Mouse (Mus musculus) heart, postnatal 36 days (tissue): ENCODE measurements around the gene Cdk12. TPM values are rescaled to one million over a fixed set of nuclear protein-coding genes. Genes with fewer than 3 reads are reported as not detected.
A peak's percentile ranks its signal among the peaks of the same experiment; 100 is the strongest.

Experiments used
- DNase-seq, 2 experiments: peaks; one replicate each; pipeline ENCODE4 v3.0.0; 2021 to 2022
- intact Hi-C: fragments of 180-260 bp; cut with DNase I; formaldehyde crosslinking; loops from one replicate; pipeline ENCODE4 v1.15.1; 2025
- total RNA-seq, 2 experiments: library from RNA; stranded (reverse); gene quantifications; 2 replicates each; pipeline ENCODE4 v1.2.3; 2021

Cdk12 gene
- total RNA-seq, 2 experiments from 2014 or later: 22.5 to 25.2 TPM

DNA sequence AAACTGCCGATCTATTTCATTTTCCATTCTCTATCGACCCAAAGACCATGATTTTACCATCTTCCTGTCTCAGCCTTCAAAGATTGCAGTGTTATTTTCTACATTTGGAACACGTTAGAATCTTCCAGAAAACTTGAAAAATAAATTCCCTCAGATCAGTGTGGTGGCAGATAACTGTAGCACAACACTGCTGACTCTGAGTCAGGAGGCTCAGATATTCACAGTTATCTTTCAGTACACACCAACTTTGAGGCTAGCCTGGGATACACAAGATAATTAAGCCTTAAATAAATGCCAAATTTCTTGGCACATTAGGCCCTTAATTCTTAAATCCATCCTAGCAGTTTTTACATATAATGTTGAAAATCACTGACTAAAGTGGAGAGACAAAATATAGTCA lies 41.6 kb downstream of the Cdk12 start:
- intact Hi-C loops: no loop called here
- DNase-seq: no peak

DNA sequence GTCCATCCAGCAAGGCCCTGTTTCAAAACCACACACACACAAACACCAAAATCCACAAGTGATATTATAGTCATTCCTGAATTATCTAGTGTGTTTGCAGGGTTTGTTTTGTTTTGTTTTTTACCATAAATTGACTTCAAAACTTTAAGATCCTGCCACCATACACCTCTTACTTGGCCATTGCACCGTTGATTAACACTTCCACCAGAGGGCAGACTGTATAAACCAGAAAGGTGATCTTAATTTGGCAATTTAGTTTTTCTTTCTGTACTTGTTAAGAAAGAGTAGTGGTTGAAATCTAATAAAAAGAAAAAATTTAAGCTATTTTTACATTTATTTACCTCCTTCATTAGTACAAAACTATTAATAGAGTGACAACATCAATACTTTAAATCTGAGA lies 44.5 kb downstream of the Cdk12 start:
- no peak for DNase-seq
- intact Hi-C loops: loop anchor here (5.0 kb wide), 1 partner anchor 80 kb away; no protein-coding TSS in a partner anchor

DNA sequence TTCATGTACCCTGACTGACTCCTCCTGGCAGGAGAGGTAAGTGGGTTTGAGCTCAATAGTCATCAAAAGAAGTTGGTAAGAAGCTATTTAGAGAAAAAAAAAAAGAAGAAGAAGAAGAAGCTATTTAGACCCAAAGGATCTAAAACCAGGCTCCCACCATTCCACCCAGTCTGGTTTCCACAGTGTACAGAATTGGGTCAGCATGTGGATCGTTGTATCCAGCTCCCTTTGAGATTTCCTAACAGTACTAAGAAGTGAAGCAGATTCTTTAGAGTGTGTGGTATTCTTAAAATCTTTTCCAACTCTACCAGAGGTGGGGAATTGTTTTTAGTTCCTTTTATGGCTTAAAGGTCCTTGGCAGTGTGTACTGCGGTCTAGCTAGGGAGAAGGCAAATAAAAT lies 50.9 kb downstream of the Cdk12 start:
- DNase-seq: no peak
- intact Hi-C loops: no loop called here

DNA sequence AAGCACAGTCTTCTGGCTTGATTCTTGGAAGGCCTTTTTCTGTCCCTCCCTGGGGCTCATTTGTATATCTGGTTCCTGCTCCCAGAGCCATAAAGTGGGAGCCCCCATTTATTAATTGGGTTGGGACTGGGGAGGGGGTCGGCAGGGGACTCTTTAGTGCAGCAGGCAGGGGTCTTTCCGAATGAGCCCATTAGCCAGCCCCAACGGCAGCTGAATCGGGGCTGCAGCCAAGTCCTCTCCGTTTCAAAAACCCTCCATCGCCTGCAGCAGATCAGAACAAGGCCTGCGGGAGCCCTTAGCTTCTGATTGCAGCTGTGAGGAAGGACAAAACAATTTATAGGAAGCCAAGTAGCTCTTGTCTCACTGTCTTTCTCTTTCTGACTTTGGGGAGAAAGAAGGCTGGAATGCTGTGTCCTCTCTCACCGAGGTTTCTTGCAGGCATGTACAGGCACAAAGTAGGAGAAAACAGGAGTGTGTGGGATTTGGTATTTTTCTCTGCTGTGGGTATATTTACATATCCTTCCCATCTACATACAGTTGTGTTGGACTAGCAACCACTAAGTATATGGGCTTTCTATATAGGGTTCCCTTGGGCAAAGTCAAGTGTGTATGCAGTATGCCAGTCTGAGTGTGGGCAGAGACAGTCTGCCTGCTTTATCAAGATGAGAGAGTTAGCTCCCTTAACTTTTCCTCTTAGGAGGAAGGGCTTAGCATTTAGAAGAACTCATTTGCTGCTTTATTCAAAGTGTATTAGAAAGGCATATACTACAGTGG lies 58.0 kb downstream of the Cdk12 start:
- no peak for DNase-seq
- intact Hi-C loops: no loop called here

DNA sequence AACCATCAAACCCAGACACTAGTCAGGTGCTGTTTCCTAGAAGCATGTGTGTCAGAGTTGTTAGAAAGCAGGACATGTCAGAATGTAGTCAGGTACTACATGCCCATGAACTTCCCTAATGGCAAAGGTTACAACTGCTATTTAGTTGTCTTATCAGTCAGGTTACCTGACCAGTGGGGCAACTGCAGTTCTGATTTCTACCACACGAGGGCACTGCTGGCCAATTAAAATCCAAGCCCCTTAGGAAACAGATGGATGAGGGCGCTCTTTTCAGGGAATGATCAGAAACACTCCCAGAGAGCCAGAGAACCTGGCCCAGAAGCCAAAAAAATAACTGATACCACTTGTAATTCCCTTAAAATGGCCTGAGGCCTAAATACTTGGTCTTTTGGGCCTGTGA lies 62.2 kb downstream of the Cdk12 start:
- DNase-seq: peak; percentile 81 to 91

DNA sequence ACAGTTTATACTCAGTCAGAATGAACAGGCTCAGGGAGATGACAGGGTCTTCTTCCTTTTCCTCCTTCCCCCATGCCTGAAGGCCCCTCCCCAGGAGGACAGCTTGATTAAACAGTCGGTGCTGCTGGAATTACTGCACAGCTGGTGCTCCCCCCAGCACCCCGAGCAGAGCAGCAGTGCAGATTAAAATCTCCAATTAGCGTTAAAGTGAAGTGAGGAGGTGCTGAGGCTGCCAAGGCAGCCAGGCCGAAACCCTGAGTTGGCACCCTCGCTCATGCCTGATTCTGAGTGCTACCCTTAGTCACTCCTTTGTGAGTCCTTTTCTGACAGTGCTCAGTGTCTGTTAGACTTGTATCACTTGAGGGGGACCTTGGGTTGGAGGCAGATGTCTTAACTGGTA lies 63.0 kb downstream of the Cdk12 start:
- DNase-seq: no peak
- intact Hi-C loops: loop anchor here (1.0 to 2.0 kb wide), 3 partner anchors 79 to 191 kb away; no protein-coding TSS in a partner anchor

More for the DNA sequence above, 62.2 kb downstream of the Cdk12 start:
- intact Hi-C loops: loop anchor here (1.0 to 2.0 kb wide), 3 partner anchors 80 to 192 kb away; no protein-coding TSS in a partner anchor

DNA sequence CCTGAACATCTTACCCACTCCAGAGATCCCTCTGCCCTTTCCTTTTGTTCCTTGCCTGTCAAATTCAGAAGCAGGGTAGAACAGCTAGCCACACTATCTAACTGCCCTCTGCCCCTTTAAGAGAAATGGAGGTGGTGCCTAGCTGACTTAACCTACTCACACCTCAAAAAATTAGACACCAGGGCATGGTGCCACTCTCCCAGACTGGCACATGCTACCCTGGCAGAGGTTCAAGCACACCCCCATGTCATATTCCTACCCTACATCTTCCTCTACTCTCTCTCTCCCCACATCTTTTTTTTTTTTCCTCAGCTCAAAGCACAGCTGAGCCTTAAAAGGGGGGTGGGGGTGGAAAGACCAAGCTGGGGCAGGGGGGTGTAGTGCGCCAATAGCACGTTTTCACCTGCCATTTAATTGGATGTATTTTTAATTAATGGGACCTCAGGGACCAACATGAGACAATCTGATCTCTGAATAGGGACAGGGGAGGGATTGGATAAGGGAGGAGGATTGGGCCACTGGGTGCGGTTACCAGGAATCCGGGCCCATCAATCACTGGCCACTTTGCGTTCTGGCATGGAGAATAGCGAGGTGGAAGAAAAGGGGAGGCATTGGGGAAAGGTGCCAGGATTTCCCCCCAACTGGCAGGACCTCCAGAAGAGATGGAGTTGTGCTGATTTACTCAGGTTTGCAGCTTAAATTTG lies 64.0 kb downstream of the Cdk12 start:
- intact Hi-C loops: no loop called here

DNA sequence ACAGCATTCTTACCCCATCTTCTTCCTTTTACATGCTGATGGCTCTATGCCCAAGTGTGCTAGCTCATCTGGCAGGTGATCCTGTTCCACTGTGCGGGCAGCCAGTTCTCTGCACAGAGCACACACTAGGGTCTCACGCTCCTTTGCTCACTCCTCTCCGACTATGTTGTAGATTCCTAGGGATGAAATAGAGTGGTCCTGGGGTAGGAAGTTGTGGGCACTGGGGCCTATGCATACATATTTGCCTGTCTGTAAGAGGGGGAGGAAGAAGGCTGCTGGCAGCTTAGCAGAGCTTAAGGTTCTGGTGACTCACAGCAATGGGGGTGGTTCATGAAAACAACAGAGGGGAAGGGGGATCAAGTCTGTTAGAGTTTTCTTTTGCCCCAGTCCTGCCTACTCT lies 67.2 kb downstream of the Cdk12 start:
- intact Hi-C loops: no loop called here
- no peak for DNase-seq

More for the DNA sequence above, 64.0 kb downstream of the Cdk12 start:
- DNase-seq: no peak

DNA sequence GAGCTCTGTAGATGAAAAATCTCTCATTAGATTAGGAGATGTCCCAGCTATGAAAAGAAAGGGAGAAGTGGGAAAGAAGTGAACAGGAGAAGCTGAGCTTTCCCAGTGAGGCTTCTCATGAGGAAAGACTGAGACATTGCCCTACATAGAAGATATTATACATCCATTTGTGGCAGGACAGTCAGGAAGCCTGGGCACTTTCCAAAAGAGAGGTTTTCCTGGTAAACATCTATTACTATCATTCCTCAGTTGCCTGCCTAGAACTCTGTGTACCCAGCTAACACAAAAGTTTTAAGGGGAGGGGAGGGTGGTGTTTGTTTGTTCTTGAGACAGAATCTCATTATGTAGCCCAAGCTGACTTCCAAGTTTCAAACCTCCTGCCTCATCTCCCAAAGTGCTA lies 67.6 kb downstream of the Cdk12 start:
- intact Hi-C loops: no loop called here
- no peak for DNase-seq

DNA sequence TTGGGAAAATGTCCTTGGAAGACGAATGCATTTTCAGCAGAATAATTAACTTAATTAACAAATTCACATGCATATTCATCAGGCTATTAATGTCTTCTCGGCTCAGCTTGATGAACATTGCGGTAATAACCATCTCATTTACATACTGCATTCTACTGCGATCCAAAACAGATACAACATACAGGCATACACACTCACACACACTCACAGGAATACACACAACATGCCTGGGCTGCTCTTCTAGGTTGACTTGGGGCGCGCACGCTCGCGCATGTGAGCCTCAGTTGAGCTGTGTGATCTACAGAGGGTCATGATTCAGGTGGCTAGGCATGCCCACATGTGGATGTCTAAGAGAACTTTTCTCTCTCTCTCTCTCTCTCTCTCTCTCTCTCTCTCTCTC lies 80.9 kb downstream of the Cdk12 start:
- intact Hi-C loops: no loop called here
- no peak for DNase-seq

DNA sequence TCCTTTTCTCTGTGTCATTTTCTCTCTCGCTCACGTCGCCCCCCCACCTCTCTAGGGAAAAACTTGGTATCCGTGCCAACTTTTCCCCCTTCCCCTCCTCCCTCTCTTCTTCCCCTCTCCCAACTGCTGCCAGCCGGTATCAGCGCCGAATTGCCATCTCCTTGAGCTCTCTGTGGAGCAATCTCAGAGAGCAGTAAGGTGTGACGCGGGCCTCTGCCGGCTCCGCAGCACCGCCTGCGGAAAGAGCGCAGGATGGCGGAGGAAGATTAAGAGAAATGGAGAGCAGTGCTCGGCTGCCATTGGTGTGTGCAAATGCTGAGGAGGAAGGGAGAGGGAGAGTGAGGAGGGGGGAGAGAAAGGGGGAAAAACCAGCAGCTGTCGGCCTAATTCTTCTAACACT lies 81.4 kb downstream of the Cdk12 start:
- no peak for DNase-seq

DNA sequence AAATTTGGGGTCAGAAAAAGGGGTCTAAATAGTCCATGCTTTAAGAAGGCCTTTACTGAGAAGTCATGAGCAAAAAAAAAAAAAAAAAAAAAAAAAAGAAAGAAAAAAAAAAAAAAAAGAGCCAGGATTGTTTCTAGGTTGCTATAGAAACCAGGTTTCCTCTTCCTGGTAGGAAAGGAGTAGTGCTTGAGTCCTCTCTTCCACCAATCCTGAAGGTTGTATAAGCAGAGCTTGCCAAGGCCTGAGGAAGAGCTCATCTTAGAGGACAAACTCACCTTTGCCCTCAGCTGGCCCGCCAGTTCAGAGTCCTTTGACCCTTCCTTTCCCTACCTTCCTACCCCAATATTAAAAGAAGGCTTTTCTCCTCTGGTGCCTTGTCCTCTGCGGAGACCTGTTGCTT lies 82.5 kb downstream of the Cdk12 start:
- intact Hi-C loops: no loop called here
- no peak for DNase-seq

More for the DNA sequence above, 81.4 kb downstream of the Cdk12 start:
- intact Hi-C loops: no loop called here

DNA sequence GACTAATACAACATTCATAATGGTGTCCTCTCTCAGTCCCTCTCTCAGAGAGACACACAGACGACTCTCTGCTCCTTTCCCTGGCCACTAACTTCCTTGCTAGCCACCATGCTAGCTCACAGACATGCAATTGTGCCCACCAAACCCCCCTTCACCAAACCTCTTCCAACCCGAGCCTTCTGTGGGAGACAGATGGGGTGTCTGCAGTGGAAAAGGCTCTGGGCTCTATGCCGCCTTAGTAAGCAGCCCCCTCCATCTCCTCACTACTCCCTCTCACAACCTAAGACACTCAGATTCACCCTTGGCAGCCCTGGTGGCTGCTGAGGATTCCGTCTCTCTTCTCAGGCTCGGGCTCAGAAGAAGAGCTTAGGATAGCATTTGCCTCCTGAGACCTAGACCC lies 84.7 kb downstream of the Cdk12 start:
- no peak for DNase-seq
- intact Hi-C loops: no loop called here

DNA sequence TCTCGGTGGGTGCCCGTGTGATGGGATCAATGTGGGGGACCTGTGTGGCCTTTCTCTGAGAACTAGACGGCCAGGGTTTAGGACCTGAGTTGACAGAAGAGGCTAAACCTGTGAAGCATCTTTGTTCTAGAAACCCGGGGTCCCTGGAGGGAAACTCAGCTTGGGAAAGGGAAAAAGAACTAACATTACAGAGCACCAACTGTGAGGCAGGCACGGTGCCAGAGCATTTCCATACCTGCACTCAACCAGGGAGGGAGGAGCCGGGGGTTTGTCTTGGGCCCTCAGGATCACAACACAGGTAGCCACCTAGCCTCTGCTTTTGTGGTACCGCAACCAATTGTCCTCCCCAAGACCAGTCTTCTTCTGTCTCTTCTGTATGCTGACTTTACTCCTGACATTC lies 85.1 kb downstream of the Cdk12 start:
- intact Hi-C loops: no loop called here
- no peak for DNase-seq

DNA sequence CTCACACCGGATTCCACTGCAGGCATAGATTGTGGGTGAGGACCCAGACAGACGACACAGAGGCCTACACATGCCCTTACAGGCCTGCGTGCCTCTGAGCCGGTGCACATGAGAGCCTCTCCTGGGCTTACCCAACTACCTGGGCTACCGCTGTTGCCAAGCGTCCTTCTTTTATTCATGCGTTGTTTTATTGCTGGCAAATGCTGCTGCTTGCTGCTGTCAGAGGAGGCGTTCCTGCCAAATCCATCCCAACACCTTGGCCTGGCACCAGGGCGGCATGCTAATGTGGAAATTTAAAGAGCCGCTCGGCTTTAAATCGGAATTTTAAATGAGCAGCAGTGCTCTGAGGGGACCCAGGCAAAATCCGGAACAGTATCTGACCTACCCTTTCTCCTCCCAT lies 87.0 kb downstream of the Cdk12 start:
- intact Hi-C loops: no loop called here
- DNase-seq: no peak

DNA sequence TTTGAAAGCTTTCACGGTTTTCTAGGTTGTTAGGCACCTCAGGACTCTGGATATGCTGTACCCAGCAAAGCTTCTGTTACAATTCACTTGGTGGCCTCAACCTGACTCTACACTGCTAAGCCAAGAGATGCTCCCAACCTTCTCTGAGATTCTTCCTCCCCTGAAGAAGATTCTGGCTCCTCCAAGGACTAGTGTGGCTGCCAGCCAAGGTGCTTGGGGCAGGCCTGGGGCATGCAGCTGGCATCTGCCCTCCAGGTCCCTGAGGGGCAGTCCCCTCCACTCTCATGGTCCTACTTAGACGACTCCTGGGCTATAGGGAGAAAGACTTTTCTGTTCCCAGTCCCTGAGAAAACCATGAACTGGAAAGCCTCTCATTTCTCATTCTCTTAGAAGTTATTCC lies 88.0 kb downstream of the Cdk12 start:
- intact Hi-C loops: no loop called here
- DNase-seq: no peak

DNA sequence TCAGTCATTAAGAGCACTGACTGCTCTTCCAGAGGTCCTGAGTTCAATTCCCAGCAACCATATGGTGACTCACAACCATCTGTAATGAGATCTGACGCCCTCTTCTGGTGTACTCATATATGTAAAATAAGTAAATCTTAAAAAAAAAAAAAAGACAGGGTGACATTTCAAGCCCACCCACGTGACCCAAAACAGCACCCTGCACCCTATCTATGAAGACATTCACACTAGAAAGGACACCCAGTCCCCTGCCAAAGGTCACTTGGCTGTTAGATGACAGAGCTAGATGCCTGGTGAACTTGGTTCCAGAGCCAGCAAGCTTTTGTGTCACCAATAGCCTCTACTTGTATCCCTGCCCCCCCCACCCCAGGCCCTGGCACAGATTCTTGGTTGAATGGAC lies 90.2 kb downstream of the Cdk12 start:
- intact Hi-C loops: no loop called here
- no peak for DNase-seq

DNA sequence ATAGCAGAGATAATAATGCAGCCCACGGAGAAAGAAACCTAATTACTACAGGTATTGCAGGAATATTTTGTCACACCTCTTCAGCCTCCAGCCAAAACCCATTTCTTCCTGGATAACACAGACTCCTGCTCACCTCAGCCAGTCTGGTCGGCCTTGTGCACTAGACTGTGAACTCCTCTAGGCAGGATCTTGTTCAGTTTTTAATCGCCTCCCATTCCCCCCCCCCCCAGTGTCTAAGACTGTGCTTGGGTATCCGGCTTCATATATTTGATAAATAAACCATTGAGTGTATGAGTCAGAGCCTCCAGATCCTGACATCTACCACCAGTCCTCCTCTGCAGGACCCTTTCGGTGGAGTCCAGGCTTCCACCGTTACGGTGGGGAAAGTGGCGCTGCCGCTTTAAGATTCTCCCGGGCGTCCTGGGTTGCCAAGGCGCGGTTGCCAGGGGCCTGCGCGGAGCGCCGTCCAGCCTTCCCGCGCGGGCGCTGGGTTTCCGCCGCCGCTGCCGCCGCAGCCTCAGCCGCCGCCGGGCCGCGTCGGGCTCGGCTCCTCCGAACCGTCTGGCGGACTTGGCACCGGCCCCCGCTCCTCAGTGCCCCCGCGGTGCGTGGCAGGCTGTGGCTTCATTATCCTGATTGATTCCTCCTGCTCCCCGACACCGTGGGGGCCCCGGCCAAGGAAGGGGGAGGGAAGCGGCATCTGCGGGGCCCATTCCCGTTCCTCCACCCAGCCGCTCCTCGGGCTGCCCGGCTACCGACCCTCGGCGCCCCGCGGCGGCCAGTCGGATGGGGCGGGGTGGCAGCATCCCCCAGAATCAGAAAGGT lies 91.5 kb downstream of the Cdk12 start:
- intact Hi-C loops: loop anchor here (2.0 kb wide), 1 partner anchor 48 kb away; no protein-coding TSS in a partner anchor

DNA sequence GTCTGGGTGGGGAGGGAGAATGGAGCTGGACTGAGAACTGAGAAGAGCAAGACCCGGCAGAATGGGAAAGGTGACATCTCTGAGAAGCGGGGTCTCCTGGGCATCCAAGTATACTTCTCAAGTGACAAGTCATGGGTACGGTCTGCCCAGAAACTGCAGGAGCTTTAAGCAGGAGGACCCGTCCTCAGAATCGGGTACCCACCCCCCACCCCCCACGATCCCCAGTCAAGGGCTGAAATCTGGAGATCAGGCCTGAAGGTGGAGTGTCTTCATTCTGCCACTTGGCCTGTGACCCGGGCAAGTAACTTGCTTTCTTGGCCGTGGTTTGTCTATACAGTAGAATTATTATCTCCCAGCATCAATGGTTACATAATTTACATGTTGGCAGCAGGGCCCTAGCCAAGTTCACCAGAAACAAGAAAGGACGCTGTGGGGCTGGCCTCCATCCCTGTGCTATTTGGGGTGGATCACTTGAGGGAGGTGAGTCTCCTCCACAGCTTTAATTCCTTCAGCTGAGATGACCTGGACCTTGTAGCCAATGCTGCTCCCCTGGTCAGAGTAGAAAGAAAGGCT lies 92.2 kb downstream of the Cdk12 start:
- intact Hi-C loops: loop anchor here (2.0 kb wide), 1 partner anchor 48 kb away; no protein-coding TSS in a partner anchor
- DNase-seq: no peak

More for the DNA sequence above, 91.5 kb downstream of the Cdk12 start:
- DNase-seq: peak; percentile 71 to 72

DNA sequence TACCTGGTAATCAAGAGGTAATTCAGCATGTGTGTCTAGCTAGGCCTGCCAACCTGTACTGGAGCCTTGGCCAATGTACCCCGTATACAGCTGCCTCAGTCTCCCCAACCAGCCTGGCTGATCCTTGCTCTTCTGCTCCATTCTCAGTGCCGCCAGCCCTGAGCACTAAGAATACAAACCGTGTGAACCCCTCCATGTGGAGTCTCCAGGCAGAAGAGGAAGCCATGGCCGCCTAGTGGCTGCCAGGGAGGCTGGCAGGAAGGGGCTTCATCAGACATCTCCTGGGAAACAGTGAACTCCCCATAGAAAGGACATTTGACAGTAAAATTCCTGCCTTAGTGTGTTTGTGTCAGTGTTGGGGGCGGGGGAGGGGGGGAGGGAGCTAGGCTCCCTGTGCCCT lies 93.4 kb downstream of the Cdk12 start:
- no peak for DNase-seq
- intact Hi-C loops: no loop called here

DNA sequence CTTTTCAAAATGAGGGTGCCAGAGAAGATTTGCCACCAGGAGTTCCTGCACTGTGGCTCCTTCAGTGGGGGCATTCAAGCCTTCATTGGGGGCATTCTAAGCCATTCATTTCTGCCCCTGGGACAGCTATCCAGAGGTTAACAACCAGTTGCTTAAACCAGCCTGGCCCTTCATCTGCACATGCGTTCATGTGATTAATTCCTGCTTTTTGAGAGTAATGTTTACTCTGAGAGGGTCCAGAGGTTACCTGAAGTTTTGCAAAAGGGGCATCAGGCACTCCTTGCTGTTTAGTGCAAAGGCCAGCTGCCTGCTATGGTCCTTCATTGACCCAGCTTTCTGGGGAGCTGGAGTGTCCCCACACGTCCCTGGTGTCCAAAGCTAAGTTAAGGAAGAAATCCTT lies 94.1 kb downstream of the Cdk12 start:
- DNase-seq: no peak
- intact Hi-C loops: no loop called here
